Mouse (Mus musculus): ENCODE measurements around the gene Tmem114.

- TF ChIP-seq CTCF (IDR thresholded peaks at IDR 0.05; ENCODE audit: control insufficient read depth, insufficient read depth, low read length) (no peak), POLR2A (IDR thresholded peaks at IDR 0.05; ENCODE audit: borderline replicate concordance, control insufficient read depth, low read depth, low read length) (no peak)
Observed at GRCm38 (mm10) chr16:8444911-8445310, 20.0 kb upstream of the Tmem114 start.
